Mouse (Mus musculus): ENCODE measurements around the gene Arhgap35. TPM values are rescaled to one million over a fixed set of nuclear protein-coding genes. Genes with fewer than 3 reads are reported as not detected.

The Arhgap35 gene
- total and polyA plus RNA-seq, 2 experiments from 2014 or later: 9.7 to 57.5 TPM

DNA sequence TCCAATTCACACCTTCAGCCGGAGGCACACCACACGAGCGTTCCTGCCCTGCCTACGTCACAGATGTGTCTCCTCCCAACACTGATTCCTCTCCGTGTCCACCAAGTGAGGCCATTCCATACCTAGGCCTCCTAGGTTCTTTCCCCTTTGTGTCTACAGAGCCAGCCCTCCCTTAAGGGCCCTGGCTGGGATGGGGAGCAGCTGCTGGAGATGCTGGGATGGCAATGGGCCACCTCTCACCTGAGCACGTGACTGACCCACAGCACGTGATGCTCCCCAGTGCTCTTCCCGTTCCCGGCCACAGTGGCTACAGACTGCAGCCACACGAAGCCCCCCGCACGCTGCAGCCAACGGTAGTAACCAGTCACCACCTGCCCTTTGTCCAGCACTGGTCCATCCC lies 154.2 kb downstream of the Arhgap35 start:
- H3K27ac ChIP-seq (ENCODE audit: low read depth): no peak overlapping the region
- H3K27me3 ChIP-seq (ENCODE audit: control insufficient read depth, insufficient read depth, low read length): 0 out of 2 replicates have a peak, but pooled peaks cover 9% of the 10 kb centered on the region
- TF ChIP-seq CTCF (IDR thresholded peaks at IDR 0.05; ENCODE audit: low read depth) (no peak), EP300 (IDR thresholded peaks at IDR 0.05; ENCODE audit: low read depth) (no peak)
- no peak overlapping the region for H3K4me2 ChIP-seq (ENCODE audit: low read depth, low read length)
- no peak for DNase-seq (ENCODE audit: low spot score)
- H3K9ac ChIP-seq (replicated peaks; ENCODE audit: low read depth, low read length): no peak overlapping the region
- H3K9me3 ChIP-seq (replicated peaks; ENCODE audit: control insufficient read depth, low read length): no peaks in the 10 kb centered on the region
- 0 out of 2 replicates have a peak, but pooled peaks cover 7% of the 10 kb centered on the region for H3K36me3 ChIP-seq (replicated peaks; ENCODE audit: control insufficient read depth, insufficient read depth, low read length)
- no peak for ATAC-seq (ENCODE audit: insufficient read depth, low read depth)
- no peak overlapping the region for H3K4me3 ChIP-seq (ENCODE audit: low read depth, low read length)
- WGBS: 58% methylated on average over 13 of the region's 13 CpGs
- H3K4me1 ChIP-seq (ENCODE audit: control insufficient read depth, insufficient read depth): no peaks in the 10 kb centered on the region

- Histone ChIP-seq H3K27me3 (ENCODE audit: control insufficient read depth, insufficient read depth, low read length) (0 out of 2 replicates have a peak, but pooled peaks cover 4% of the 10 kb centered on the region), H3K27ac (ENCODE audit: low read depth) (no peak overlapping the region), H3K4me1 (ENCODE audit: control insufficient read depth, insufficient read depth) (peaks cover 7% of the 10 kb centered on the region; the same call in 1 of the 2 replicates), H3K36me3 (replicated peaks; ENCODE audit: control insufficient read depth, insufficient read depth, low read length) (0 out of 2 replicates have a peak, but pooled peaks cover 10% of the 10 kb centered on the region), H3K9me3 (replicated peaks; ENCODE audit: control insufficient read depth, low read length) (no peaks in the 10 kb centered on the region), H3K9ac (replicated peaks; ENCODE audit: low read depth, low read length) (no peak overlapping the region), H3K4me2 (ENCODE audit: low read depth, low read length) (no peak overlapping the region), H3K4me3 (ENCODE audit: low read depth, low read length) (no peak overlapping the region)
- DNase-seq (ENCODE audit: low spot score) (no peak), ATAC-seq (ENCODE audit: insufficient read depth, low read depth) (no peak)
- 83% methylated on average over 5 of the region's 5 CpGs for WGBS
- TF ChIP-seq EP300 (IDR thresholded peaks at IDR 0.05; ENCODE audit: low read depth) (no peak), CTCF (IDR thresholded peaks at IDR 0.05; ENCODE audit: low read depth) (no peak)
Observed at GRCm38 (mm10) chr7:16456289-16456688, 158.5 kb downstream of the Arhgap35 start.

GRCm38 (mm10) chr7:16455016-16455415 lies 159.8 kb downstream of the Arhgap35 start:
- WGBS: 94% methylated on average over 14 of the region's 14 CpGs
- H3K9ac ChIP-seq (replicated peaks; ENCODE audit: low read depth, low read length): no peak overlapping the region
- H3K9me3 ChIP-seq (replicated peaks; ENCODE audit: control insufficient read depth, low read length): no peaks in the 10 kb centered on the region
- H3K4me3 ChIP-seq (ENCODE audit: low read depth, low read length): no peak overlapping the region
- ATAC-seq (ENCODE audit: insufficient read depth, low read depth) (no peak), DNase-seq (ENCODE audit: low spot score) (no peak)
- 0 out of 2 replicates have a peak, but pooled peaks cover 10% of the 10 kb centered on the region for H3K36me3 ChIP-seq (replicated peaks; ENCODE audit: control insufficient read depth, insufficient read depth, low read length)
- H3K27me3 ChIP-seq (ENCODE audit: control insufficient read depth, insufficient read depth, low read length): no peaks in the 10 kb centered on the region
- TF ChIP-seq EP300 (IDR thresholded peaks at IDR 0.05; ENCODE audit: low read depth) (no peak), CTCF (IDR thresholded peaks at IDR 0.05; ENCODE audit: low read depth) (no peak)
- H3K4me1 ChIP-seq (ENCODE audit: control insufficient read depth, insufficient read depth): peaks cover 7% of the 10 kb centered on the region; the same call in 1 of the 2 replicates
- H3K27ac ChIP-seq (ENCODE audit: low read depth): no peak overlapping the region
- no peak overlapping the region for H3K4me2 ChIP-seq (ENCODE audit: low read depth, low read length)

GRCm38 (mm10) chr7:16453118-16453711 lies 161.6 kb downstream of the Arhgap35 start:
- Histone ChIP-seq H3K9me3 (replicated peaks; ENCODE audit: control insufficient read depth, low read length) (no peaks in the 10 kb centered on the region), H3K36me3 (replicated peaks; ENCODE audit: control insufficient read depth, insufficient read depth, low read length) (0 out of 2 replicates have a peak, but pooled peaks cover 10% of the 10 kb centered on the region), H3K27me3 (ENCODE audit: control insufficient read depth, insufficient read depth, low read length) (no peaks in the 10 kb centered on the region), H3K9ac (replicated peaks; ENCODE audit: low read depth, low read length) (peak overlapping the region; percentile 74), H3K4me1 (ENCODE audit: control insufficient read depth, insufficient read depth) (peaks cover 7% of the 10 kb centered on the region; the same call in 1 of the 2 replicates), H3K4me2 (ENCODE audit: low read depth, low read length) (peak overlapping the region; percentile 99), H3K4me3 (ENCODE audit: low read depth, low read length) (peak overlapping the region; percentile 95), H3K27ac (ENCODE audit: low read depth) (peak overlapping the region; percentile 74)
- DNase-seq (ENCODE audit: low spot score) (peak; percentile 34), ATAC-seq (ENCODE audit: insufficient read depth, low read depth) (peak; percentile 35; the same call in 1 of the 2 replicates)
- WGBS: under 1% methylated on average over 23 of the region's 23 CpGs
- TF ChIP-seq EP300 (IDR thresholded peaks at IDR 0.05; ENCODE audit: low read depth) (no peak), CTCF (IDR thresholded peaks at IDR 0.05; ENCODE audit: low read depth) (no peak)

GRCm38 (mm10) chr7:16452587-16453073 lies 162.2 kb downstream of the Arhgap35 start, which contains the start of gene Tmem160:
TSS of gene Tmem160 (plus strand) at chr7:16452779.
- Histone ChIP-seq H3K36me3 (replicated peaks; ENCODE audit: control insufficient read depth, insufficient read depth, low read length) (0 out of 2 replicates have a peak, but pooled peaks cover 10% of the 10 kb centered on the region), H3K9me3 (replicated peaks; ENCODE audit: control insufficient read depth, low read length) (no peaks in the 10 kb centered on the region), H3K9ac (replicated peaks; ENCODE audit: low read depth, low read length) (peak within 1 kb of the TSS; percentile 74), H3K4me1 (ENCODE audit: control insufficient read depth, insufficient read depth) (peaks cover 7% of the 10 kb centered on the region; the same call in 1 of the 2 replicates), H3K27me3 (ENCODE audit: control insufficient read depth, insufficient read depth, low read length) (no peaks in the 10 kb centered on the region), H3K4me3 (ENCODE audit: low read depth, low read length) (peak within 1 kb of the TSS; percentile 95), H3K4me2 (ENCODE audit: low read depth, low read length) (peak within 1 kb of the TSS; percentile 99), H3K27ac (ENCODE audit: low read depth) (peak within 1 kb of the TSS; percentile 75)
- TF ChIP-seq CTCF (IDR thresholded peaks at IDR 0.05; ENCODE audit: low read depth): no peak
- TF ChIP-seq EP300 (IDR thresholded peaks at IDR 0.05; ENCODE audit: low read depth): no peak
- peak; percentile 99 for ATAC-seq (ENCODE audit: insufficient read depth, low read depth)
- WGBS: under 1% methylated on average over 30 of the region's 30 CpGs
- peak; percentile 99 for DNase-seq (ENCODE audit: low spot score)

Data from heart, postnatal 0 days (tissue).